Mouse (Mus musculus) midbrain, postnatal 0 days (tissue): Measurements from ENCODE around the gene 9330161L09Rik. TPM values are rescaled to one million over a fixed set of nuclear protein-coding genes. Genes with fewer than 3 reads are reported as not detected.
"Not testable (repeated sequence)": the region's sequence is repeated elsewhere in the genome, so short reads cannot be mapped to it uniquely, and the experiment has no call there.

Source experiments
- ATAC-seq: fragments of 200-750 bp; cut with Nextera tagmentation; 2 replicates; pipeline ENCODE4 v1.8.0; 2017; ENCODE audit warnings: moderate number of reproducible peaks, mild to moderate bottlenecking, moderate TSS enrichment, moderate library complexity; ENCODE audit not compliant: low FRiP score
- DNase-seq: peaks from one replicate; pipeline ENCODE4 v3.0.0-alpha.2; 2015; ENCODE audit warnings: low spot score
- H3K27ac ChIP-seq: fragments of 300-500 bp; sonication (generic); 2 replicates; pipeline ENCODE4 v1.5.1; 2014; ENCODE audit warnings: low read depth, mild to moderate bottlenecking, low read length, mixed read lengths
- H3K27me3 ChIP-seq: fragments of 300-500 bp; sonication (generic); 2 replicates; pipeline ENCODE4 v1.6.1; 2014; ENCODE audit warnings: low read length, control low read depth, mixed read lengths; ENCODE audit not compliant: insufficient read depth
- H3K36me3 ChIP-seq: fragments of 300-500 bp; sonication (generic); 2 replicates; pipeline ENCODE4 v1.6.1; 2014; ENCODE audit warnings: low read length, control low read depth, mixed read lengths; ENCODE audit not compliant: insufficient read depth
- H3K4me1 ChIP-seq: fragments of 300-500 bp; sonication (generic); 2 replicates; pipeline ENCODE4 v1.6.1; 2014; ENCODE audit warnings: mild to moderate bottlenecking, control low read depth, antibody characterized with exemption, low read length, mixed read lengths; ENCODE audit not compliant: insufficient read depth
- H3K4me2 ChIP-seq: fragments of 300-500 bp; sonication (generic); 2 replicates; pipeline ENCODE4 v1.6.1; 2014; ENCODE audit warnings: low read depth, mild to moderate bottlenecking, low read length, mixed read lengths; ENCODE audit not compliant: poor library complexity, severe bottlenecking
- H3K4me3 ChIP-seq: fragments of 300-500 bp; sonication (generic); 2 replicates; pipeline ENCODE4 v1.5.1; 2014; ENCODE audit warnings: low read depth, mild to moderate bottlenecking, low read length, moderate library complexity
- H3K9ac ChIP-seq: fragments of 300-500 bp; sonication (generic); replicated peaks from 2 replicates; pipeline ENCODE4 v1.6.1; 2014; ENCODE audit warnings: mild to moderate bottlenecking, low read length, moderate library complexity, mixed read lengths; ENCODE audit not compliant: poor library complexity, severe bottlenecking
- H3K9me3 ChIP-seq: fragments of 300-500 bp; sonication (generic); 2 replicates; pipeline ENCODE4 v1.6.1; 2016; ENCODE audit warnings: low read length, control low read depth
- CTCF ChIP-seq: IDR thresholded peaks from 2 replicates; pipeline ENCODE4 v1.5.1; 2016; ENCODE audit warnings: antibody characterized with exemption, mild to moderate bottlenecking
- WGBS: fragments of 180-500 bp; shearing (Covaris S2); extraction: QIAGEN DNeasy Blood & Tissue Kit; methylation state at CpG from one replicate; pipeline ENCODE4 v1.1.7; 2014; 5-methylcytosine and 5-hydroxymethylcytosine counted together
- polyA plus RNA-seq: library from polyadenylated mRNA; unstranded; fragments of >200 nt; fragmentation: Nextera tagmentation; extraction: Ambion mirVana; gene quantifications from 2 replicates; pipeline ENCODE4 v1.2.1, GENCODE M21; 2015
- total RNA-seq: library from RNA; depleted of rRNA; stranded (reverse); fragments of >200 nt; gene quantifications from 2 replicates; pipeline ENCODE4 v1.2.3, GENCODE M21; 2014; rRNA removed

Gene 9330161L09Rik
- total RNA-seq (9.6 and 9.7 TPM in 2 replicates), polyA plus RNA-seq (1.1 and 1.5 TPM in 2 replicates)

GRCm38 (mm10) chr12:103407720-103408119 is at the start of gene 9330161L09Rik:
TSS of gene 9330161L09Rik (minus strand) at chr12:103407820.
- no peaks in the 10 kb centered on the region for H3K27me3 ChIP-seq
- no peaks in the 10 kb centered on the region for H3K4me1 ChIP-seq
- ATAC-seq: no peak
- DNase-seq: no peak
- H3K4me2 ChIP-seq: no peak within 1 kb of the TSS
- H3K4me3 ChIP-seq: no peak within 1 kb of the TSS
- H3K36me3 ChIP-seq: peaks cover 87% of the 10 kb centered on the region
- 95% methylated on average over 4 of the region's 4 CpGs for WGBS
- H3K9ac ChIP-seq: no peak within 1 kb of the TSS
- H3K9me3 ChIP-seq: no peaks in the 10 kb centered on the region
- H3K27ac ChIP-seq: no peak within 1 kb of the TSS
- TF ChIP-seq CTCF: no peak

- H3K9me3 ChIP-seq: no peaks in the 10 kb centered on the region
- no peak within 1 kb of the TSS for H3K9ac ChIP-seq
- no peak for TF ChIP-seq CTCF
- H3K4me3 ChIP-seq: no peak within 1 kb of the TSS
- DNase-seq: no peak
- H3K27ac ChIP-seq: no peak within 1 kb of the TSS
- 80% methylated on average over 3 of the region's 3 CpGs for WGBS
- no peak within 1 kb of the TSS for H3K4me2 ChIP-seq
- no peaks in the 10 kb centered on the region for H3K27me3 ChIP-seq
- no peak for ATAC-seq
- no peaks in the 10 kb centered on the region for H3K4me1 ChIP-seq
- no peaks in the 10 kb centered on the region for H3K36me3 ChIP-seq
Observed at GRCm38 (mm10) chr12:103457140-103457539, 49.5 kb upstream of the 9330161L09Rik start, which contains the start of gene Ifi27l2b. TSS of gene Ifi27l2b (minus strand) at chr12:103457223.

GRCm38 (mm10) chr12:103456727-103457126 is 49.1 kb upstream of the 9330161L09Rik start:
- H3K4me2 ChIP-seq, H3K36me3 ChIP-seq, H3K9me3 ChIP-seq, H3K27me3 ChIP-seq, H3K4me1 ChIP-seq, H3K27ac ChIP-seq, DNase-seq, H3K4me3 ChIP-seq, H3K9ac ChIP-seq, ATAC-seq: not testable (repeated sequence)
- no CpG with 5 or more reads among the region's 1 CpGs for WGBS

GRCm38 (mm10) chr12:103453361-103453760 is 45.7 kb upstream of the 9330161L09Rik start:
- H3K4me3 ChIP-seq: no peak overlapping the region
- no peak for DNase-seq
- H3K36me3 ChIP-seq: no peaks in the 10 kb centered on the region
- no peak for TF ChIP-seq CTCF
- H3K27me3 ChIP-seq: no peaks in the 10 kb centered on the region
- H3K4me1 ChIP-seq: no peaks in the 10 kb centered on the region
- no peaks in the 10 kb centered on the region for H3K9me3 ChIP-seq
- H3K4me2 ChIP-seq: no peak overlapping the region
- H3K9ac ChIP-seq: no peak overlapping the region
- H3K27ac ChIP-seq: no peak overlapping the region
- no peak for ATAC-seq

GRCm38 (mm10) chr12:103445060-103445459 is 37.4 kb upstream of the 9330161L09Rik start:
- Histone ChIP-seq H3K4me3 (no peak overlapping the region), H3K27ac (no peak overlapping the region), H3K9me3 (no peaks in the 10 kb centered on the region), H3K27me3 (no peaks in the 10 kb centered on the region), H3K4me1 (no peaks in the 10 kb centered on the region), H3K4me2 (no peak overlapping the region), H3K9ac (no peak overlapping the region), H3K36me3 (no peaks in the 10 kb centered on the region)
- TF ChIP-seq CTCF: no peak
- WGBS: 67% methylated on average over 3 of the region's 3 CpGs
- ATAC-seq (no peak), DNase-seq (no peak)

- DNase-seq, H3K4me3 ChIP-seq, ATAC-seq, H3K9ac ChIP-seq, H3K27me3 ChIP-seq, H3K4me1 ChIP-seq, H3K36me3 ChIP-seq, H3K27ac ChIP-seq, H3K9me3 ChIP-seq, H3K4me2 ChIP-seq: not testable (repeated sequence)
- 57% methylated on average over 6 of the region's 7 CpGs for WGBS
Observed at GRCm38 (mm10) chr12:103444261-103444660, 36.6 kb upstream of the 9330161L09Rik start.
